Mouse (Mus musculus): ENCODE results near the gene Nudt2.

Nudt2 gene

DNA sequence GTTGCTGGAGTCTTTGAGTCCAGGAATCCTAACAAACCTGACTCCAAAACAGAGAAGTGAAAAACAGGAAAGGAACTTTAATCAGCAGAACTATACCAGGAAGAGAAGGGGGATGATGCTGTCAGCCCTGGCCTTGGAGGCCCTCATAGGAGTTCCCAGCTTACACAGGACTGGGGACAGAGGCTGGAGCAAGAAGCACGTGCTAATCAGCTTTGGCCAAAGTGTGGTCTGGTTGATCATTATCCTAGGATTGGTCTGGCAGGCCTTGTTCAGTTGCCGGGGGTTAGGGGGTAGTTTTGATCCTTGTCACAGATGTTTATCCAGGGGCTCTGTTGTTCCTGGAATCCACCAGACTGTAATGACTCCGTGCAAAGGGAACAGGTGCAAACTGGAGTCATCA, 29.4 kb downstream of the Nudt2 start:
- no peak for DNase-seq (ENCODE audit: low read depth, low spot score)

DNA sequence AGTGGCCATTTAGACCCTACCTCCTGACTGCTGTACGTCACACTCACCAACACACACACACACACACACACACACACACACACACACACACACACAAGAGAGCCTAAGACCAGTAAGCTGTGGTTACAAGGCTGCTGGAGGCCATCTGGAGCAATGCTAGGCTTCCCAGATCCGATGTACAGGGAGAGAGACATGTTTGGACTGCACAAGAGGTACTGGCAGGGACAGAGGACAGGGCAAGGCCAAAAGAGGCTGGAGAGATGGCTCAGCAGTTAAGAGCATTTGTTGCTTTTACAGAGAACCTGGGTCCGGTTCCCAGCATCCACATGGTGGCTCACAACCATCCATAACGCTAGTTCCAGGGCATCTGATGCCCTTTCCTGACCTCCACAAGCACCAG, 30.1 kb downstream of the Nudt2 start:
- DNase-seq (ENCODE audit: low read depth, low spot score), result no peak

DNA sequence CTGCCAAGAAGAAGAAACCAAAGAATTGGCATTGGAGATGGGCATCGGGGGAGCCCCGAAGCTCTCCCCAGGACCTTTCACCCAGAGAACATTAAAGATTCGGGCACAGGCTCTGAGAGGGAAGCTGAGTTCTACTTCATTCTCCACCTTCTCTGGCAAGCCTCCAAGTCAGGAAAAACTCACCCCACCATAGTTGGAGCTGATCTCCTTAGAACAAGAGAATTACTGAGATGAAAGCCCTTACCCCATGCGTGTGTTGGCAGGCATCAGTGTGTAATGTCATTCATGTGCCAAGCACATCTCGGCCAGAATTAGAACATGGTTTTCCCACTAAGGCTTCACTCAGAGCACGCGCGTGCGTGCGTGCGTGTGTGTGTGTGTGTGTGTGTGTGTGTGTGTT, 30.9 kb downstream of the Nudt2 start:
- DNase-seq (ENCODE audit: low read depth, low spot score), result no peak

DNA sequence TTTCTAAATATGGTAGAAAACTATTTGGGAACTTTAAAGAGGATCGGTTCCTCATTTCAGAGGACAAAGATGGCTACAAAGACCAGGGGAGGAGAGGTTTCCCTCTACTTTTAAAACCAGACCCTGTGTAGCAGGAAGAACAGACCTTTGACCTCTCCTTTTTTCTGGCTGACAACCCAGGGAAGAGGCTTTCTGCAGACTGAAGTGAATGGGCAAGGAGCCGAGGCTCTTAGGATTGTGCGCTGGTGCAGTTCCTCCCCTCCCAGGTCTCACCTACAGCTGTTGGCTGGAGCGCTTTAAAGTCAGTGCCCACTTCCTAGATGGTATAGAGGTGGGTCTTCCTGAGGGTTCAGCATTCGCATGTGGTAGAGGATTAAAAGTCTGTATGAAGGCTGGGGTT, 32.1 kb downstream of the Nudt2 start:
- DNase-seq (ENCODE audit: low read depth, low spot score), result no peak

DNA sequence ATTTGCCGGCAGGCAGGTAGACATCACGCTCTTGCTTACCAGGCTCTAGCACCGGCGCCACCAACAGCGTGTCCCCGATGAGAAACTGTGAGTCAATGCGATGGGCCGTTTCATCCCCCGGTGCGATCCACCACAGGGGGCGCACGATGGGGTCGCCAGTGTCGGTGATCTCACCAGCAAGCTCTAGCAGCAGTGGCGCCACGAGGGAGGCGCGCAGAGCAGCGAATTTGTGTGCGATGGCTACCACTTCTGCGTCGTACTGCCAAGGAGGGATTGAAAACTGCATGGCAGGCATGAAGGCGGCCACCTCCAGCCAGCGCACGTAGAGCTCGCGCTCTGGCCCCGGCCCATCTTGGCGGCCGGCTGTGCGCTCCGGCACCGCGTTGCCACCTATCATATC, 32.6 kb downstream of the Nudt2 start:
- DNase-seq (ENCODE audit: low read depth, low spot score), result no peak

DNA sequence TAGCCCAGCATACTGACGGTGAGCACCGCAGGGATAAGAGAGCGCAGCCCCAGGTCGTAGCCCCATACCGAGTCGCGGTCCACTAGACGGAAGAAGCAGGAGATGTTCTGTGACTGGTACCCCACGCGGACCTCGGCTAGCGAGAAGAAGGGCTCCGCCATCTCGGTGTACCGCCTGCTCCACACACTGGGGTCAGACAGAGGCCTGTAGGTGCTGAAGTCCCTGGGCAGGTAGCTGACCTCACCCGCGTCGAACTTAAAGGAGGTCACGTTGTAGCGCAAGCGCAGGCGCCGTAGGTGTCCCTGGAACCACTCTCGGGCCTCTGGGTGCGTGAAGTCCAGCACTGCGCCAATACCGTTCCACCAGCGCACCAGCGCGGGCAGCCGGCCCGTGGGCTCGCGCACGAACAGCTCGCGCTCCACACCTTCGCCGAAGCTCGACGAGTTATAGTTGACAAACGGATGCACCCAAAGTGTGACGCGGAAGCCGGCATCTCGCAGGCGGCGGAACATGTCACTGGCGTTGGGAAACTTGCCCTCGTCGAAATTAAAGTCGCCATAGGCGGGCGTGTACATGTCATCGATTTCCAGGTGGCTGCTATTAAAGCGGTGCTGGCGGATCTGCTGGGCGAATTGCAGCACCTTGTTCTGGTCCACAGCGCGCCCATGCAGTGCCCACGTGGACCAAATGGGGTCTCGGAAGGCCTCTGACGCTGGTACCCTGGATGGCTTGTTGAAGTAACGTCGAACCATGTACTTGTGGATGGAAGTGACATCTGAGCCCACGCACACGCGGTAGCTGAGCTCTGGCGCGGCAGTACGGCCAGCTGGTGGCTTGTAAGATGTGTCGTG, 33.3 kb downstream of the Nudt2 start:
- no peak for DNase-seq (ENCODE audit: low read depth, low spot score)

DNA sequence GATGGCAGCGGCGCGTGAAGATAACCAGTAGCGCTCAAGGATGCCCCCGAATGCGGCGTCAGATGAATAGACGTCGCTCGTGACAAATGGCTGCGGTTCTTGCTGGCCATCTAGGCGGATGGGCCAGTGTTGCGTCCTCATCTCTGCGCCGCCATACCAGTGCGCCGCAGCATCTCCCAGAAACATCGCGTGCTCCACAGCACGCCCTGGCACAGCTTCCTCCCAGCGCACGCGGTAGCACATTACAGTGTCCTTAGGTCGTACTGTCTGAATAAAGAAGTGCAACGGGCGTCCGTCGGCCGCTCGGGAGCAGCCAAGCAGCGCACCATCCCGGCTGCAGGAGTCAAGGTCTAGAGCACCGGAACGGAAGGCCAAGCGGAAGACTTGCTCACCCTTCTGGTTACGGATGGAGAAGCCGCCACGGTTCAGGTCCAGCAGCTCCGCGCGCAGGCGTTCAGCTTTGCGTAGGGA, 34.0 kb downstream of the Nudt2 start:
- no peak for DNase-seq (ENCODE audit: low read depth, low spot score)

DNA sequence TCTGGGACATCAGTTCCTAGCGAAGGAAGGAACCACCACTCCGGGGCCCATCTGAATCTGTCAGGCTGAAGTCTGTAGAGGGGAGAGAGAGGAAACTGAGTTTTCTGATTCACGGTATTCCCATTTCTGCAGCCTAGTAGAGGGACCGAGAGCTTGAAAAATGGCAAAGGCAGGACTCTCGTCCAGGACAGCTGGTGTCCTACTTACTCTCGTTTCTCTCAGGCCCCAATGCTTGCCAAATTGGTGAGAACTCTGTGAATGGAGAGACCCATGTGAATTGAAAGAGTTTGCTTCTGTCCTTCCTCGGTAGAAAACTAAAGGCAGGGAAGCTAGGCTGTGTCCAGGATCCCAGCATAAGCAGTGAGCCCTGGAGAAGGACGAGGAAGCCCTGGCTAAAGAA, 34.7 kb downstream of the Nudt2 start:
- DNase-seq (ENCODE audit: low read depth, low spot score), result no peak

DNA sequence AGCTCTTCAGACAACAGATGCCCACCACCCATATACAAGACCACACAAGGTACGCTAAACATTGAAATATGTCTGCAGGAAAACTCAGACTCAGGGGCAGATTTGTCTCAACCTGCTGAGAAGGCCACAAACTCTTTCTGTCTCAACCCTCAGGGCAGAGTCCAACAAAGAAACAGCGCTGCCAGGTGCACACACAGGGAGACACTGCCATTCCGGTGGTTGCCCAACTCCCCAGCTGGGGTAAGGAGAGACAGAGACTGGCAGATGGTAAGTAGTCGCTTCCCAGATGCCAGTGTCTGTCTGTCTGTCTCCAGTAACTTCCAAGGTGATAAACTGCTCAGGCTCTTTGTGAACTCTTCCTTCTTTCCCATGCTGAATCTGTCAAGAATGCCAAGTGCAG, 35.8 kb downstream of the Nudt2 start:
- no peak for DNase-seq (ENCODE audit: low read depth, low spot score)

DNA sequence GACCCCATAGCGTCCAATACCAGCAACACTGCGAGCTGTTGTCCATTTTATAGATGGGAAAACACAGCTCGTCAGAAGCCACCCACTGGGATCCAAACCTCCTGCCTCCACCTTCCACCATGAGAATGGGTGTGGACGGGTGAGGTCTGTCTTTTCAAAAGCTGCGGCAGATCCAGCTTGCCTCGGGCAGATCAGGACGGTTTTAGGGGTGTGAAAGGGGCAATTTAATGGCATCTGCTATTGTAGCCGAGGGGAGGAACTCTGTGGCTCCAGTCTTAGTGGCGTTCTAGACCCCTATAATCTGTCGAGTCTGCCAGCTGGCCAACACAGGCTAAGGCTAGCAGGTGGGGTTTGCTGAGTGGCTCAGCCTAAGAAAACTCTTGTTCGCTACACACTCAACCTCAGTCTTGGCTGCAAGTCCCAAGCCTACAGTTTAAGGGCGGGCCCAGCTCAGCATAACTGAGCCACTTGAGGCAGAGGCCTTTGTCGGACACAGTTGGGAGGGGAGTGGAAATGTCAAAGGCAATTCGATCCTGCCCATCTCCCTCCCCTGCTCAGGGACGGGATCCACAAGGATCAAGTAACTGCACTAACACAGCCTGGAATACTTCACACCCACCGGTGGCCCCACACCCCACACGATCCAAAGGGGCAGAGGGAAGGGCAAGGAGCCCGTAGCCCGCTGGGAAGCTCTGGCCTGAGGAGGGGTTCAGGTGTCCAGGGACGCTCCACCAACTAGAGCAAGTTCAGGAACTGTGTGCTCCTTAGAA, 37.4 kb downstream of the Nudt2 start:
- no peak for DNase-seq (ENCODE audit: low read depth, low spot score)

DNA sequence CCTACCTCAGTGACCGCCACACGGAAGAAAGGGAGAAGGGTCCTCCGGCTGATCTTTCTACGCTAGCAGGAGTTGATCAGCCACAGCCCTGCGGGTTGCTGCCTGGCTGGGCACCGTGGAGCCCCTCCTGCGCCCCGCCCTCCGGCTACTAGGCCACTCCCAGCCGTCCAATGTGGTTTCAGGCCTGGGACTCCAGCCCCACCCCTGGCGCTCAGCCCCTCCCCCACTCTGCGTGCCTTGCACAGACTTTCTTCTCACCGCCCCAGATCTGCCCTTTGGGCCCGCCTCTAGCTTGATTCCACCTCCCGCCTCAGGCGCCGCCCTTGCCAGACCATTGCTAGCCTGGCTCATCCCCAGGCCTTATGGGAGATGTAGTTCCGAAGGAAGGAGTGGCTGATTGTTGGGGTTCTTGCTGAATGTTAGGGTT, 38.0 kb downstream of the Nudt2 start, which contains the start of gene AI464131:
AI464131 (minus strand) TSS at position 91 of the 427 bp plus-strand sequence.
- peak; percentile 91 for DNase-seq (ENCODE audit: low read depth, low spot score)

DNA sequence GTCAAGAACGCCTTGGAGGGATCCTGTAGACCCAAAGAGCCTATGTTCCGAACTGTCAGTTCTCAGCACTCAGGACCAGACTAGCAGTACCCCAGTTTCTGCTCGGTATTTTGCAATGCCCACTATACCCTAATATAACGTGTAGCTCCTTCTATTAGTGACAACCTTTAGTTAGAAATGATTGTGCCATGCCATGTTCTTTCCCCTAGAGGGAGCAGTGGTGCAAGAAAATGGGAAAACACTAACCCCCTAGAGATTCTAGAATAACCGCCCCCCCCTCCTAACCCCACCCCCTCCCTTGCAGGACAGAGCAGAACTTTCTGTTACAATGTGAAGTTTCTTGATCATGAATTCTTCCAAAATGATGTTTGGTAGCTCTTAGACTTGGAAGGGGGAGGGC, 39.4 kb downstream of the Nudt2 start:
- no peak for DNase-seq (ENCODE audit: low read depth, low spot score)

DNA sequence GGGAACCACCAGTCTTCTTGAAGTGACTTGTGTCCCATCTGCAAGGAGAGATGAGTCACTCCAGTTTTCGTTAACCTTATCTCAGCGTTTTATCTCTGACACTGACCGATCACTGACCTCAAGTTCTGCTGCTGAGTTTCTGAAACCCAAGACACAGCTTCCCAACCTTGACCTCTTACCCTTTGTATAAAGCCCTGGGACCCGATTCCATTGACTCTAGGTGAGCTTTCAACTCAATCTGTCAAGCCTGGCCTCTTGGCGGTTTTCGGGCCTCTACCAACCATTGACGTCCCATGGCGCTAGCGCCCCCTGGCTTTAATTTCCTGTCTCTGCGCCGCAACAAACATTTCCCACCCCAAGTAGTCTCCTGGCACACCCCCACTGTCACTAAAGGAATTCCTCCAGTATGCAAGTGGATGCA, 40.2 kb downstream of the Nudt2 start:
- DNase-seq (ENCODE audit: low read depth, low spot score), result no peak

DNA sequence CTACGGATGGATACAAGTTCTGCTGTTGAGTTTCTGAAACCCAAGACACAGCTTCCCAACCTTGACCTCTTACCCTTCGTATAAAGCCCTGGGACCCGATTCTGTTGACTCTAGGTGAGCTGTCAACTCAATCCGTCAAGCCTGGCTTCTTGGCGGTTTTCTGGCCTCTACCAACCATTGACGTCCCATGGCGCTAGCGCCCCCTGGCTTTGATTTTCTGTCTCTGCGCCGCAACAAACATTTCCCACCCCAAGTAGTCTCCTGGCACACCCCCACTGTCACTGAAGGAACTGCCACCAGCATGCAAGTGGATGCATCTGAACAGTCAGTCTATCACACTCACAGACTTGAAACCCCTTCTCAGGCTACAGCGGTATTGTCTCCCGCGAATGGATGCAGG, 41.2 kb downstream of the Nudt2 start:
- DNase-seq (ENCODE audit: low read depth, low spot score), result no peak

DNA sequence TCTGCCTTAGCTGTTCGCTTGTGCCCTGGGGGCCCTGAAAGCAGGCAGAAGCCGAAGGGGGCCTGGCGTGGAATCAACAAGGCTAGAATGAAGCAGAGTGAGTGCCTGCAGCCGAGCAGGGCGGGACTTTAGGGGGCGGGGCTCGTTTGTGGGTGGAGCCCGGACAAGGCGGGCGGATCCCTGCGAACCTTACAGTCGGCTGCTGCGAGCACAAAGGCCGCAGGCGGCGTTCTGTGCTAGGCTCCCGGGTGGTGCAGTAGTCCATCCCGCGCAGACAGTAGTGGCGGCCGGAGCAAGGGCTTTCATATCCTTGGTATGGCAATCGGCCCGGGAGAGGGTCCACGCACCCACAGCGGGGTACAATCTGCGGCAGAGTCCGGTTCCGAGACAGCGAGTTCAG, 42.0 kb downstream of the Nudt2 start:
- peak; percentile 82 for DNase-seq (ENCODE audit: low read depth, low spot score)

DNA sequence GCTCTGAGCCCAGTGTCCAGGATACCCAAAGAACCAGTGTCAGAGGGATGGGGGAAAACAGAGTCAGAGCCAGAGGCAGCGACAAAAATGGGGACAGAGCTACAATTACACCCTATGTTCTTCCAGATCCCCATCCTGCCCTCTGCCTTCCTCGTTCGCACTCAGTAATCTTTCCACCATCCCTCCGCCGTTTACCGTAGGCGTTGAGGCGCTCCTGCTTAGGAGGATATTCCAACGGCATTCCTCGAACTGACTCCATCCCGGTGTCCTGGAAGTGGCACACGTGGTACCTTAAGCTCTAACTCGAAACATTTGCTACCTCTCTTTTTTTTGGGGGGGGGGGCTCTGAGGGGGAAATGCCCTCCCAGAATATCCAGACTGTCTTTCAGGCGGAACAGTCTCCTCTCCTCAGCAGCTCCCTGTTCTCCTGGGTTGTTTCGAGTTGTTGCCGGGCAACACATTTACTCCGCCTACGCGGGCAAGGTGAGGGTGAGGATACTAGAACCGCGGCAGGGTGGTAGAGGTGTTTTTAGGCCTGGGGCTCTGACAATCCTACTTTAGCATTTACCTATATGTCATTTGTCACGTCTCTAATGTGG, 42.5 kb downstream of the Nudt2 start:
- DNase-seq (ENCODE audit: low read depth, low spot score), result no peak

DNA sequence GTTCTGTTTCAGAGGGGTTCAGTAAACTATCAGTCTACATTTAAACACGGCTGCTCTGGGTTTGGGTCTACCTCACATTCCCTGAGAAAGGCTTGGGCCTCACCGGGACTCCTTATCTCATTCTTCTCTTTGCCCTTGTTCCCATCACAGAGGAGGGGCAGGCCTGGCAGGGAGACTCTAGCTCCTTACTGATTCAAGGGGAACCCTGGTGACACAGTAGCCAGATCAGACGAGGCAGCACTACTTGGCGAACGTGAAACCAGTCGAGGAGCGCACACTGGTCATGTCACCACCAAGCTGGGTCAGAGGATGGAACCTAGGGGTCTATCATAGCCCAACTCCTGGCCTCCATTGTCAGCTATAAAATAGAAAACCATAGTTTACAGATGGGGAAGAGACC, 43.0 kb downstream of the Nudt2 start:
- DNase-seq (ENCODE audit: low read depth, low spot score), result no peak

DNA sequence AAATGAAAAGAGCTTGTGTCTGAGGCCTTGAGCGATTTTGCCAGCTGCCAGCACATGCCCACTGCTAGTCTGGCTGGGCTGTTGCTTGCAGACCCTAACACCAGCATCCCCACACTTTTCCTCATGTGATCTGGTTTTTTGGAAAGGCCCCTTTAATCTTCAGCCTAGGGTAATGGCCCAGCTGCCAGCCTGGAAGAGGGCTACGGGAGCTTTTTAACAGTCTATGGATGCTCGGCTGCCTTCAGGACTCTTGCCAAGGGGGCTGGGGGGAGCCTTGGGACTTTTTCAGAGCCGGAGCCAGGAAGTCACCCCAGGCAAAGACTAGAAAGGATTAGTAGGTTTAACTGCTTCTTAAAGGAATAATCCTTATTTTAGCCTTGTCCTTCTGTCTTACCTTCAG, 48.4 kb downstream of the Nudt2 start:
- no peak for DNase-seq (ENCODE audit: low read depth, low spot score)

DNA sequence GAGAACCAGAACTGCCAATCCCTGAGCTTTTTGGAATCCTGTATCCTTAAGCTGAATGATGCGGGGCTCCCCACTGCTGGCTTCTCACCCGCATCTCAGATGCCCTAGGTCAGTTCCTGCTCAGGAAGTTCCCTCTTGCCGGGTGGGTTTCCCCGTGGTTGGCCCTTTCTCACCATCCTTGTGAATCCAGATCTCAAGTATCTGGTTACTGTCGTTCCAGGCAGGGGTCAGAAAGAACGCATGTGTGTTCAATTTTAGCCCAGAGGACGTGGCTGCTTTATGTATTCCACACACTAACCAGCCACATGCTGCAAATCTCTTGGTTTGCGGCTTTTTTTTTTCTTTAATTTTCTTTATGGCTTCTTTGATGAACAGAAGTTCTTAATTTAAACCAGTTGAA, 48.8 kb downstream of the Nudt2 start:
- no peak for DNase-seq (ENCODE audit: low read depth, low spot score)

DNA sequence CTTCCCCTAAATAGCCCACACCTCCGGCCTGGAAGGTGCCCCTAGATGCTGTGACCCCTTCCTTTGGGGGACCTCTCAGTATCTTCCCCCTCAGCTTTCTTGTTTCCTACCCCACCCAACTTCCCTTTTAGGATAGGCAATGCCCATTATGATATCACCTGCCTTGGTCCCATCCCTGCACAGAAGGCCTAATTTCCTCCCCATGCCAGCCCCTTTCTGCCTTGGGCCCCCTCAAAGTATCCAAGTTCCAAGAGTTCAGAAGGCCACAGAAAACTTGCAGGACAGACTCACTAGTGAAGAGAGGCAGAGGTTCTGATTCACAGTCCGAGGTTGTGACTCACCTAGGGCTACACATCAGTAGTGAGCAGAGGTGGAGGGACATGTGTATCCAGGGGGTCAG, 52.3 kb downstream of the Nudt2 start, which contains the start of gene 1110017D15Rik:
1110017D15Rik (minus strand) TSS at position 101 of the 400 bp plus-strand sequence.
- DNase-seq (ENCODE audit: low read depth, low spot score), result no peak

DNA sequence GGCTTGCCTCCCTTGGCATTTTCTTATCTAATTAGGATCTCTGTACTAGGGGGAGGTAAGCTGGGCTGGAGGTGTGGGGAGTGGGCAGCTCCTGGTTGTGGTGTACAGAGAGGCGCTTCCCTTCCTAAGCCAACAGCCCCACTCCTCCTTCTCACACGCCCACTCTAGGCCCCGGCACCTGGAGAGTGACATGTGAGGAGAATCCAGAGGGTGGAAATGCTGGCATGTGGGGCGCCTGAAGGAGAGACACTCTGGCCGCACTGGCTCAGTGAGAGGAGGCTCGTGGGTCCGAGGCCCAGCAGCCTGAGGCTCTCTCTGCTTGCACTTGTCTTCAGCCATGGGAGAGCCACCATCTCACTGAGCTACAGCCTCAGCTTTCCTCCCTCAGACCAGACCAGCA, 53.4 kb downstream of the Nudt2 start:
- no peak for DNase-seq (ENCODE audit: low read depth, low spot score)

DNA sequence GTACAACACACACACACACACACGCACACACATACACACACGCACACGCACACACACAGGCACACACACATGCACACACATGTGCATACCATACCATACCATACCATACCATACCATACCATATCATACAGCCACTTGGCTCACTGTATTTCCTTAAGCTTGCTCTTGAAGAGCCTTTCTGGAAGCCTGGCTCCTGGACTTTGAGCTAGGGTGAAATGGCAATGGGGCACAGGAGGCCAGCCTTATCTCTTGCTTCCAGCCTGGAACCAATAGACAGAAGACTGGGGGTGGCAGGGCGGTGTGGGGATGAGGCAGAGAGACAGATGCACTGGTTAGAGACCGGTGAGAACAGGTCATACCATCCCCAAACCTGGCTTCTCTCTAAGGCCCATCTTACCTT, 54.2 kb downstream of the Nudt2 start:
- no peak for DNase-seq (ENCODE audit: low read depth, low spot score)
